Mouse (Mus musculus) CD4-positive helper T cell, adult 2 months (primary cell): ENCODE results near the gene Cxcl16.
A peak's percentile ranks its signal among the peaks of the same experiment; 100 is the strongest.
"Not testable (repeated sequence)": the region's sequence is repeated elsewhere in the genome, so short reads cannot be mapped to it uniquely, and the experiment has no call there.

Source experiments
- DNase-seq: peaks from one replicate; pipeline ENCODE4 v3.0.0-alpha.2; 2012; ENCODE audit warnings: low read depth, missing footprints, low spot score

The Cxcl16 gene

GRCm38 (mm10) chr11:70453261-70454044 lies 6.3 kb downstream of the Cxcl16 start:
- peak; percentile 36 for DNase-seq

GRCm38 (mm10) chr11:70451797-70452498 lies 7.8 kb downstream of the Cxcl16 start, which contains the start of gene Med11:
Med11 (plus strand) TSS chr11:70451919.
- DNase-seq, result peak; percentile 97

GRCm38 (mm10) chr11:70450926-70451325 lies 8.9 kb downstream of the Cxcl16 start:
- DNase-seq, result no peak

- DNase-seq, result peak; percentile 39
Observed at GRCm38 (mm10) chr11:70447373-70447772, 12.4 kb downstream of the Cxcl16 start.

- DNase-seq, result no peak
Observed at GRCm38 (mm10) chr11:70446756-70447155, 13.0 kb downstream of the Cxcl16 start.

- no peak for DNase-seq
Observed at GRCm38 (mm10) chr11:70444667-70445066, 15.1 kb downstream of the Cxcl16 start.

- no peak for DNase-seq
Observed at GRCm38 (mm10) chr11:70443964-70444363, 15.8 kb downstream of the Cxcl16 start.

GRCm38 (mm10) chr11:70441882-70442281 lies 17.9 kb downstream of the Cxcl16 start:
- DNase-seq, result no peak

- no peak for DNase-seq
Observed at GRCm38 (mm10) chr11:70440637-70441036, 19.1 kb downstream of the Cxcl16 start.

GRCm38 (mm10) chr11:70438728-70439374 lies 20.9 kb downstream of the Cxcl16 start:
- no peak for DNase-seq

GRCm38 (mm10) chr11:70437426-70437825 lies 22.4 kb downstream of the Cxcl16 start:
- DNase-seq, result peak; percentile 46

- DNase-seq, result peak; percentile 73
Observed at GRCm38 (mm10) chr11:70435476-70435875, 24.3 kb downstream of the Cxcl16 start.

GRCm38 (mm10) chr11:70433951-70434350 lies 25.8 kb downstream of the Cxcl16 start:
- DNase-seq, result peak; percentile 52

GRCm38 (mm10) chr11:70433569-70433943 lies 26.2 kb downstream of the Cxcl16 start:
- DNase-seq, result peak; percentile 57

GRCm38 (mm10) chr11:70432895-70433568 lies 26.8 kb downstream of the Cxcl16 start:
- DNase-seq, result no peak

- DNase-seq, result peak; percentile 98
Observed at GRCm38 (mm10) chr11:70432048-70432894, 27.5 kb downstream of the Cxcl16 start, which contains the start of gene Arrb2. Arrb2 (plus strand) TSS chr11:70432635.

GRCm38 (mm10) chr11:70431574-70431973 lies 28.2 kb downstream of the Cxcl16 start:
- DNase-seq, result no peak

GRCm38 (mm10) chr11:70426598-70426997 lies 33.2 kb downstream of the Cxcl16 start:
- not testable (repeated sequence) for DNase-seq

GRCm38 (mm10) chr11:70419486-70419885 lies 40.3 kb downstream of the Cxcl16 start:
- no peak for DNase-seq

GRCm38 (mm10) chr11:70418199-70418598 lies 41.6 kb downstream of the Cxcl16 start:
- DNase-seq, result no peak

- peak; percentile 77 for DNase-seq
Observed at GRCm38 (mm10) chr11:70413961-70414360, 45.8 kb downstream of the Cxcl16 start.
